Mouse (Mus musculus): ENCODE measurements around the gene Asic1.

Gene Asic1

DNA sequence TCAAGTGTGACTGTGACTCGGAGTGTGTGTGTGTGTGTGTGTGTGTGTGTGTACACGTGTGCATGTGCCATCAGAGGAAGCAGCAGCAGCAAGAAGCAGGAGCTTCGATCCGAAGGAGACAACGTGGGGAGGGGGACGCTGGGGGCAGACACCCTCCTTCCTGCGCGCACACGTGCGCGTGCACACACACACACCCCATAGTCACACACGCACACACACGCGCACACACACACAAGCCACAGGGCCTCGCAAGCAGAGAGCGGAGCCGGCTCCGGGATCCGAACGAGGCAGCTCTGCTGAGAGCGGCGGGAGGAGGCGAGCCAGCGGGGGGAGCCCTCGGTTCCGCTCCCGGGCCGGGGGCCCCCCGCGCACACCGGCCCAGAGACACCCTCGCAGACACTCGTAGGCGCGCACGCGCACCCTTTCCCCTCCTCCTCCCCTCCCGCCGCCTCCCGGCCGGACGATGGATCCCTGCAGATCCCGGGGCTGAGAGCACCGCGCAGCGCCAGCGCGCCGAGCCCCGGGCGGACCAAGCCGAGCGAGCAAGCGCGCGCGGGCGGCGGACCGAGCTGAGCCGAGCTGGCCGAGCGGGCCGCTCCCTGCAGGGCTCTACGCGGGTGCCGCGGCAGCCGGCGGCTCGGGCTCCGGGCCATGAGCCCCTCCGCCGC, at the start of gene Asic1:
Gene Asic1, plus strand, starts transcription at position 215 of the 668 bp plus-strand sequence.
- peak; percentile 66 for DNase-seq (ENCODE audit: low spot score)

DNA sequence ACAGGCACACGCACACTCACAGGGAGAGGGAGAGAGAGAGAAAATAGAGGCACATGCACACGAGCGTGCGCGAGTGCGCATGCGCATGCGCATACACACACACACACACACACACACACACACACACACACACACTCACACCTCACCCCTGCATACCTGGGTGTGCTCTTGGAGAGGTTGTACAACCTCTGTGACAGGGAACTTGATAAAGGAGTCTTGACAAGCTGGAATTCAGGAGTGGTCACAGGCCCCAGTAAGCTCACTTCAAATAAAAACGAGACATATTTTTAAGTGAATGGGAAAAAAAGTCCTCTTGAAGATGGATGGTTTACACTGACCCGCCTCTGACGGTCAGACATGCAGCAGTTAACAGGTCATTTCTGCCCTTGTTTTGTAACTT, 48.1 kb upstream of the Asic1 start:
- no peak for DNase-seq (ENCODE audit: low spot score)

DNA sequence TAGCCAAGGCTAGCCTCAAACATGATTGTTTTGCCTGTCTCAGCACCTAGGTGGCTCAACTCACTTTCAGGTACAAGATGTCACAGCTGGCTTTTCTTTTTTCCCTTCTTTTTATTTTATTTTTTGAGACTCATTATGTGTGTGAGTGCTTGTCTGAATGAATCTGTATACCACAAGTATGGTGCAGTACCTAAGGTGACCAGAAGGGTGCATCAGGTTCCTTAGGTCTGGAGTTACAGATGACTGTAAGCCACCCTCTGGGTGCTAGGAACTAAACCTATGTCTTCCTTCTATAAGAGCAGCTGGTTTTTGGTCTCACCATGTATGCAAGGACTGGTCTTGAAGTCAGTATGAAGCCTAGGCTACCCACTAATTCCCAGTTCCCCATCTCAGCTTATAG, 38.5 kb upstream of the Asic1 start:
- no peak for DNase-seq (ENCODE audit: low spot score)

DNA sequence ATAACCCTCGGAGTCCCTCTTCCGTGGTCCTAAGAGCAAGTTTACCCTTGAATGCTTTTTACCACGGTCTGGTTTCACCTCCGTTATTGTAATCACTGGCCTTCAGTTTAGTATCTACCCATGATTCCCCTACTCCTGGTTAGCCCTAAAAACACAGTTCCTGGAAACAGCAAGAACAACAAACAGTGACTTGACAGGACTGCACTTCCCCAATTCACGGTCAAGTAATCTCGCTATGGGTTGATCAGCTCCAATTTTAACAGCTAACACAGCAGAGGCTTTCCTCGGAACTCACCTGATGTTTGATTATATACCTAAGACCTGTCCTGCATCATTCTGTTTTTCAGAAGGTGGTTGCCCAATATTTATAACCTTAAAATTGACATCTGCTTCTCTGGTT, 35.5 kb upstream of the Asic1 start:
- DNase-seq (ENCODE audit: low spot score) = no peak

DNA sequence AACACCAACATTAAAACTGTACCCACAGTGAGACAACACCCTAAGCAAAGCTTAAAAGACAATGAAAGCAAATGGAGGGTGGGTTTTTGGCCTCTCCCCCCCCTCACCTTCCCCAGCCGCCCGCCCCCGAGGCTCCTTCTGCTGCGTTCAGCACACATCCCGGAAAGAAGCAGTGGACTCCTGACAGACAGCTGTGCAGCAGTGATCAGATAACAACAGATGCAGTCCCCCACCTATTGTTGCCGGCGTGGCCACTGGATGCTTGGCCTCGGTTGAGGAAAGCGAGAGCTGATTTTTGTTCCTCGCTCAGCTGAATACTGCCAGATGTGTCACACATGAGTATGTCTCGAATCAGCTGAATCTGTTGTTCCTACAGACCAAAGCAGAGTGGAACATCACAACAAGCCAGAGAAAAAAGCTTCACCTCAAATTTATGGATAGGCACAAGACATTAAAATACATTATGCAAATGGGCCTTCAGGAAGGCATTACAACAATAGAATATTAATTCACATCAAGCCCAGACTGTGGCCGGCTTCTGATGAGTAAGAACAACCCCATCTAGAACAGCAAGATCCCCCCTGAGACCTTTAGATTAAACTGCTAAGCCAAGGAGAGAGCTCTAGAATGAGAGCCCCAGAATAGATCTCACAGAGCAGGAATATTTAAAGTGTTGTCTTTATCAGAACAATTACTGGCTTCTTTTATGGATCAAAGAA, 32.6 kb upstream of the Asic1 start:
- DNase-seq (ENCODE audit: low spot score) = no peak

DNA sequence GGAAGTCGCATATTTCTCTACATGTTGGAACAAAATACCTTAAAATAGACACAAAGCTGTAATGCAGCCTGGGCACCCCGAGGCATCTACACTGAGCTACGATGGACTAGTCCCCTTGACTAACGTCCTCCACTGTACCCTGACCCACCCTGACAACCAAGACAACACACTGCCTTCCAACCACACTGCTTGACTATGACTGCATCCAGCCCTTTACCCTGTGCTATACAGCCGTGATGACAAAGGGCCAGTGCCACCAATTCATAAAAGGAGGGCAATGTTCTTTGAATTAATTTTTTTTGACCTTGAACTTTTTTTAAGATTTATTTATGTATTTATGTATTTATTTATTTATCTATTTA, 32.1 kb upstream of the Asic1 start:
- no peak for DNase-seq (ENCODE audit: low spot score)

DNA sequence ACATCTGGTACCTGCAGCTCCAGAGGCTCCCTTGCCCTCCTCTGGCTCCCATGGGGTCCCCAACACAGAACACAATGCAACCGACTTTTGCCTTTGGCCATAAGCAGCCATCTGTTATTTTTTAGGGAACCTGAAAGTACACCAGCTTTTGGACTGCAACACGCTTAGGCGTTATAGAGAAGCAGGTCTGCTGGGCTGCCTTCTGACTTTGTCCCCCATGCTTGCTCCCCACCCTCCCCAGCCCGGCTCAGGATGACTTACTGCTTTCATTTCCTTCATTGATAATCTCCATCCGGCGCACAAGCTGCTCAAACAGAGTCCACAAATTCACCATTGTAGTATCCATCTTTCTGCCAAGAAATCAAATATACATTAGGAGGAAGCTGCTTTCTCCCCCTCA, 27.5 kb upstream of the Asic1 start:
- DNase-seq (ENCODE audit: low spot score) = no peak

DNA sequence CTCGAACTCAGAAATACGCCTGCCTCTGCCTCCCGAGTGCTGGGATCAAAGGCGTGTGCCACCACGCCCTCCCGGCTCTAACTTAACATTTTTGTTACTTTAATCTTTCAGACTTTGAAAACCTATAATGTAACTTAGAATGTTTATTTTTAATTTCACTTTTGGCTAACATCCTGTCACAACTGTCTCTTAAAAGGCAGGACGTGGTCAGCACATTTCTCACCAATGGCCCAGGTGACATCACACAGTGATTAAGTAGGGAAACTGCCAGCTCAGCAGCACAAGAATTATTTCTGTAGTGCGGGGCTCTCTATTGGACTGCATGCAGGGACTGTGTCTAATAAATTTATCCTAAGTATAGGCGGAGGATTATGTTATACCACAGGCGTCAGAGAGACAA, 26.3 kb upstream of the Asic1 start:
- DNase-seq (ENCODE audit: low spot score) = no peak

DNA sequence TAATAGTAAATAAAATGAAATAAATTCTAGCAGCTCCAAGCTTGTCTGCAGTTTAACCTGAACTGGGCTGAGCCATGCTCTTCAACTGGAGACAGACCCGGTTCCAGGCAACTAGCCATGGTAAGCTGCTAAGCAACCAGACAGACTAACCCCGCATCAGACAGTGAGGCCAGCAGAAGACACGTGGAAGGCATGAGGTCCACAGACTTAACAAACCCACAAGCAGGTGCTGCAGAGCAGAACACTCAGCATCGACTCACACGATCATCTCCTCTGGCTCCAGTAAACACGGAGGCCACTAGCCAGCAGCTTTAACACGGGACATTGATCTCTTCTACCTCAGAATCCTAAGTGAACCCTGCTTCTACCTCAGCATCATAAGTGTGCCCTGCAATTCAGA, 25.4 kb upstream of the Asic1 start:
- no peak for DNase-seq (ENCODE audit: low spot score)

DNA sequence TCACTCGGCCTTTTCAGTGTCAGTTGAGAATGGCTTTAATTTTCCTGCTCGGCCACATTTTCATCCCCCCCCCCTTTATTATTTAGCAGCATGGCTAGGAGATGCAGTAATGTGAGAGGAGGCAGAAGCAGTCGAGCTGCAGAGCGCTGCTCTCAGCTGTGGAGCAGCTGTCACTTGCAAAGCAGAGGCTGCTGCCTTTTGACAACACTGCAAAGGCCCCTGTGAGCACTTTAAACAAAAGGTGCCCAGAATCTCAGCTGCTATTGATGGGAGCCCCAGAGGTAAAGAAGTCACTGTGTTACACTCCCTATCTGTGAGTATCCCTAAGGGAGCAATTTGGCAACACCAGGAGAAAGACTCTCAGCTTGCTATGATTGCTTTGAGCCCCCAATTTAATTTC, 21.8 kb upstream of the Asic1 start:
- no peak for DNase-seq (ENCODE audit: low spot score)

DNA sequence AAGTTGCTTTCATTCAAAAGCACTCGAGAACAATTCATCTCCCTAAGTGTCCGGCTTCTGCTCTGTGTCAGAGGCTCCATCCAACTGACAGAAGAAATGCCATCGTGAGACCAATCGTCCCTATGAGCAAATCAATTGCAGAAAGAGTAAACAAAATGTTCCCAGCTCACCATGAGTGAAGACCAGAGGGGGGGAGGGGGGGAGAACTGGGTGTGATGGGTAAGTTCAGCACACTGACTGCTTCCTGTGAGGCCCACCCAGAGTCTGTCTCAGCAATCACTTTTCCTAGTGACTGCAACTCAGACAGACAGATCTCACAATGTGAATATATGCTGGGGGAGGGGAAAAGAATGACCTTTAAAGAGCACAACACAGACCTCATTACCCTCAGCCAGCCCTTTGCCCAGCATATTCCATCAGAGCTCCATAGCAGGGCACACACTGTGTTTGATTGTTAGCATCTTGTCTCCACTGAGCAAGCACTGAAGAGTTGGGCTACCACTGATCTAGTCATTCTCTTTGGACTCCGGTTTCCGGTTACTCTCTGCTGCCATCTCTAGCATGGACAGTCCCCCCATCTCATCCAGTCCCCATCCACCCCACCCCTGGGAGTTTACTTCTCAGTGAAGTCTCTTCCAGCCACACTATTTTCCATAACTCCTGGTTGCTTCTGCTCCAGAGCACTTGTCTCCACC, 21.0 kb upstream of the Asic1 start:
- no peak for DNase-seq (ENCODE audit: low spot score)

DNA sequence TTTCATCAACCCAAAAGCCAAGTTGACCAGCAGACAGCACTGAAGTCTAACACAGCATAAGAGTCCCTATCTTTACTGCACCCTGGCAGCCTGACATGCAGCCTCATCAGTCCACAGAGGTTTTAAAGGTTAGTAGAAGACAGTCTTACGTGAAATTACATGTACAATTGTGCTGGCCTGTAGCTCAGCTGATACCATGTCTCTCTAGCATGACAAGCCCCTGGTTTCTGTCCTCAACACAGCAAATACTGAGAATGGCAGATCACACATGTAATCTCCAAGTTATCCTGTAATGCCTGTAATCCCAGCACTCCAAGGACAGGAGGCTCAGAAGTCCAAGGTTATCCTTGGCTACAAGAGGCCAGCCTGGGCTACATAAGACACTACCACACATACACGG, 19.9 kb upstream of the Asic1 start:
- no peak for DNase-seq (ENCODE audit: low spot score)

DNA sequence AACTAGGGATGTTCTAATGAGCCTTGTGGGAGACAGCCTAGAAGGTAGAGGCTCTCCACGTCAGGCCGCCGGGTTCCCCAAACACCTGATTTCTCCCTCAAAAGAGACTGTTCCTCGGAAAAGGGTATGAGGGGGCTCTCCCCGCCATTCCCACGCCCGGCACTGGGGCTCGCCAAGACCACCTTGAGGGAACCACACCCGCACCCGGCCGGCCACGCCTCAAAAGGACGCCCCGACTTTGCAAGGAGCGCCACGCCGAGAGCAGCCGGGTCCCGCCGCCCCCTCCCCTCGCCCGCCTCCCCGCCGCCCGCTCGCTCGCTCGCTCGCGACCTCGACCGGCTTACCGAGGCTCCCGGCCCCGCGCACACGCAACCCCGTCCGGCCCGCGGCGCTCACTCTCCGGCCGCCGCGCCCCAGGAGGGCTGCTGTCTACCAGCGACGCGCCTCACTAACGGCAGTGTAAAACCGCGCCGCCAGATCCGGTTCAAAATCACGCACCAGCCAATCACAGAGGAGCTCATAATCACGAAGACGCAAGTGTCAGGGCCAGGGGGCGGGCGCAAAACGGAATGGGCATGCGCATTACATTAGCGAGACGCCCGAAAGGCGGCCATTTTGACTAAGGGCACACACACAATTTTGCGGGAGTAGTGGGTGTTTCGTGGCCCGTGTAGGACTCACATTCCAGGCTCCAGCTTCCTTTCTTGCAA, 18.9 kb upstream of the Asic1 start, which contains the start of gene Racgap1:
Gene Racgap1, minus strand, starts transcription at position 494 of the 710 bp plus-strand sequence.
- peak; percentile 97 for DNase-seq (ENCODE audit: low spot score)

DNA sequence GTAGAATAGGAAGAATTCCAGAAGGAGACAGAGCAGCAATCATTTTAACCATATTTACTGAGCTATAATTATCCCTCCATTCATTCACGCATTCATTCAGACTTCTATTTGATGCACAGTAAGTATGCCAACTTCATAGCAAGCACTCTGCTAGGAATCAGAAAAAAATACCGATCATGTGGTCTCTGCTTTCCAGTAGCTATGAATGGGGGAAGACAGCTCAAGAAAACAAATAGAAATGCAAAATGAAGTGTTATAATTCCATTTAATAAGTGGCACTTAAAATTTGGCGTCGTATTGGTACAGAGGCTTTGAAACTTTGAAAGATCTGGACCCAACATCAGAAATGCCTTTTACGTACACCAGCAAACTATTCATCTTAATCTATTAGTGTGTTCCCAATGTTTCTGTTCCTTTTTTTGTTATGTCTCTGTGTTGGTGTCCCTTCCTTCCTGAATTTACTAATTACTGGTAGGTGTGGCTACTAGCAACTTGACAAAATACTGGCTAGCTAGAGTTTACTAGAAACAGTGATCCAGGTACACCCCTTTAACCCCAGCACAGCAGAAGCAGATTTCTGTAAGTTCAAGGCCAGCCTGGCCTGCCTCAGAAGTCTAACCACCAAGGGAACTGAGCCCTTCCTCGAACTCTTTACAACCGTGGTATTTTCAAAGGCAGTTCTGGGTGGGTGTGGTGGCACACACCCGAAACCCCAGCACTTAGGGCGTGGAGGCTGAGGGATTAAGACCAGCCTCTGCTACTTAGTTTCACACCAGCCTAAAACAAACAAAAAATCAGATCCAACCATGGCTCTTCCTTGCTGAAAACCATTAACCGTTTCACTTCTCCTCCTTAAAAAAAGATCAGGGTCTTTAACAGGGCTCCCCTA, 17.9 kb upstream of the Asic1 start:
- no peak for DNase-seq (ENCODE audit: low spot score)

DNA sequence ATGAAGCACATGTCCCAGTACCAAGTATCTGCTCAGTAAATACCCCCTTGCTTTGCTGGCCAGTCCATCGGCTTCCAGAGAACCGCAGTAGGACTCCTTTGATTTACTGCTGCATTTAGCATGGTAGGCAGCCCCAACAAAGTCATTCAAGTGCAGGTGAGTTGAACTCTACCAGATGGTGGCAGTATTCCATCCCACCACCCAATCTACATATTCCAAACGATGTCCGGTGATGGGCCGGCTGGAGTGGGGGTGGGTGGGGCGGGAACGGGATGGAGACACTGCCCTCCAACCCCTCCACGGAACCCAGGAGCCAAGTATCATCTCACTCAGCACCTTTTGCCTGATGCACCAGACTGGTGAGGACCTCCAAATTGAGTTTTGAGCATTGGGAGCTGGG, 16.9 kb upstream of the Asic1 start:
- DNase-seq (ENCODE audit: low spot score) = no peak

DNA sequence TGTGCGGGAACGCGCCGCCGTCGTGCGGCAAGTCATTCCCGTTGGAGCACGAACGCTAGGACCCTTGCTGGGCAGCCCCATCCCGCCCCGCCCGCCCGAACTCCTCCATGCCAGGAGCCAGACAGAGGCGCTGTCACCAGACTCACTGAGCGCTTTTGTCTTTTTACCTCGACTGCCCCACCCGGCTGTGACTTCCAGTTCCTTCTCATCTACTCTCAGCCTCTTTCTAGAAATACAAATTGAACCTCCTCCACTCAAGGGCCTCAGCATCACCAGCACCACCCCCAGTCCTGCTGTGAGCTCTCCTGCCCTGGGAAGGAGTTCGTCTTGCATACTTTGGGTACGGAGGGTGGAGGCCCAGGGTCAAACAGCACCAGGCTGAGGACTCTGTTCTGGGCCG, 16.3 kb upstream of the Asic1 start:
- no peak for DNase-seq (ENCODE audit: low spot score)

DNA sequence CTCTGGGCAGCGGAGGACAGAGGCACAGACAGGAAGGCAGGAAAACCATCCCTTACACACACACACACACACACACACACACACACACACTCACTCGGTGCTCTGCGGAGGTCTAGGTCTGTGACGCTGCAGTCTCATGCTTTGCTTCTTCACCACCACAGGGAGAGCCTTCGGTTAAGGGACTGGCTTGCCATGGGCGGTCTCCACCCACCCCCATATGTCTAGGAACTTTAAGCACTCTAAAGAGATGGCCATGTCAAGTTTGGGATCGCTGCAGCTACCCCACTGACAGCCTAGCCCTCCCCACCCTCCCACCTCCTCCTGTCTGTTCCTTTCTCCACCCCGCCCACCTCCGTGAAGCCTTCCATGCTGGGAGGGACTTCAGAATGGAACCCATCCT, 14.2 kb upstream of the Asic1 start:
- no peak for DNase-seq (ENCODE audit: low spot score)

DNA sequence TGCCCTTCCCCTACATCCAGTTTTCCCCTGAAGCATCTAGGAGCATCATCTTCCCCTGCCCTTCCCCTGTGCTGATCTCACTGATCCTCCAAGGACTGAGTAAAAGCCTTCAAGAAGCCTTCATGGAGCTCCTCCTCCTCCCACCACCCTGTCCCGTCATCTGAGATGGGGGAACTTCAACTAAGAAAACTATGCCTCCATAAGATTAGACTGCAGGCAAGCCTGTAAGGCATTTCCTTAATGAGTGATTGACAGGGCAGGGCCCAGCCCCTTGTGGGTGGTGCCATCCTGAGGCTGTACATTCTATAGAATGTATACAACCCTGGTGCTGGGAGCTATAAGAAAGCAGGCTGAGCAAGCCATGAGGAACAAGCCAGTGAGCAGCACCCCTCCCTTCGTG, 11.7 kb upstream of the Asic1 start:
- no peak for DNase-seq (ENCODE audit: low spot score)

DNA sequence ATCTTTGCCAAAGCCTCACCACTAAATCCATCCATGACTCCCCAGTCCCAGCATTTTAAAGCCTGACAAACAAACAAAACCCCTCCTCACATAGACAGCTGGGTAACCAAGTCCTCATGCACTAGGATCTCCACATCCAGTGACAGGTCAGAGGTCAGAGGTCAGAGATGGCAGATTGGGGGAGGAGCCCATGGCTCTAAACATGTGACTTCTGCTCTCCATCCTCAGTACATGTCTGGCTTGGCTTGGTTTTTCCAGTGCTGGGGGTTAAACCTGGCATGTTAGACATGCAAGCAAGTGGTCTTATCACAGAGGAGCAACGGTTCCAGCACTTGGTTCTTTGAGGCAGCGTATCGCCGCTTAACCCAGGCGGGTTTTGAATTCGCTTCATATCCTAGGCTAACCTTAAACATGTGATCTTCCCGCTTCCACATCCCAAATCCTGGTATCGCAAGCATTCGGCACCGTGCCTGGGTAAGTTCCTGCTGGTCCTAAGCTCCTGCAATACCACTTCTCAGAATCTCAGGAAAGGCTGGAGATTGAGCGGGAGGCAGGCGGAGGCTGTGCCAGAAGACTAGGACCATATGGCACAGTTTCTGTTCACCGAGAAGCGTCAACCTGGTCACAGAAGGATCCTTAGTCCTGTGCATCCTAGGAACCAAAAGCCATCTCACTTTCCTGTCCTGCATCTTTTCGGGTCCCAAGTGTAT, 8.9 kb upstream of the Asic1 start:
- no peak for DNase-seq (ENCODE audit: low spot score)

DNA sequence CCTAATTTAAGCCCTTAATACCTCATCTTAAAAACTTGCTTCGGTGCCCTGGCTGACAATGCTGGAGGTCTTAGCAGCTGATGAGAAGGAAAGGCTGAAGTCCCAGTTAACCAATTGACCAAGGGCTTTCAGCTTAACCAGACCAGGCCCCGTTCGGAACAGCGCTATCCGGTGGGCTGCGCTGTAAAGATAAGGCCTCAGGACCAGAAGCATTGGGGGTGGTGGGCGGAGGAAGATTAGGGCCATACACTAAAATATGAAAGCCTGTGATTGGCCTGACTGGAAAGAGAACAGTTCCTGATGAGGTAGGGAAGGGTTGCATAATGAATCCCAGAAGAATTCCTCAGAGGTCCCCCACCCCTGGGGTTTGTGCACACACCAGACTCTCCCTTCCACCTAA, 7.8 kb upstream of the Asic1 start:
- DNase-seq (ENCODE audit: low spot score) = no peak

DNA sequence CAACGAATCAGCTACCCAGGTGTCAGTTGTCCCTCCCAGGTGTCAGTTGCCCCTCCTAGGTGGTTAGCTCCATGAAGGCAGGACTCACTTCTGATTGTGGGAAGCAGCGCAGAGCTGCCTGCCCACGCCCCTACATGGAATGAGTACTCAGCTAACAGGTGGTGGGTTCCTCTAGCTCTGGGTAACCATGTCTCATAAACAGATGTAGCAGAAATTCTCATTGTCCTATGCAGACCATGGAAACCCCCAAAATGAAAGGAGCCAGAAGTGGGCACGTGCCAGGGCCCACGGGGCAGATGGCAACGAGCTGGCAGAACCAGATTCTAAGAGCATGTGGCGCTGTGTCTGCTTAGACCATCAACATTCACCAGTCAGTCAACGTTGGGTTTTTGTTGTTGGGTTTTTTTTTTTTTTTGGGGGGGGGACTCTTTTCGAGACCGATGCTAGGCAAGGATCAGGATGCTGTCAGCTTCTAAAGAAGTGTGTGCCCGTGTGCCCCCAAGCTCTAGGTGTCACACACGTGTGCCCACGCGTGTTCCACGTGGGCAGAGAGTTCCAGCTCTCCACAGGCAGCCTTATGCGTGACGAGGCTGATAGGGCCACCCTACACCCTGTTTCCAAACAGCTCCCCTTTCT, 6.1 kb upstream of the Asic1 start:
- no peak for DNase-seq (ENCODE audit: low spot score)

Measured in urinary bladder, postnatal 14 days (tissue).